Mouse (Mus musculus) right cerebral cortex, postnatal 25 days (tissue): ENCODE results near the gene Tmem19.

Experiments
- DNase-seq: peaks from one replicate; pipeline ENCODE4 v3.0.0; 2022

The Tmem19 gene

DNA sequence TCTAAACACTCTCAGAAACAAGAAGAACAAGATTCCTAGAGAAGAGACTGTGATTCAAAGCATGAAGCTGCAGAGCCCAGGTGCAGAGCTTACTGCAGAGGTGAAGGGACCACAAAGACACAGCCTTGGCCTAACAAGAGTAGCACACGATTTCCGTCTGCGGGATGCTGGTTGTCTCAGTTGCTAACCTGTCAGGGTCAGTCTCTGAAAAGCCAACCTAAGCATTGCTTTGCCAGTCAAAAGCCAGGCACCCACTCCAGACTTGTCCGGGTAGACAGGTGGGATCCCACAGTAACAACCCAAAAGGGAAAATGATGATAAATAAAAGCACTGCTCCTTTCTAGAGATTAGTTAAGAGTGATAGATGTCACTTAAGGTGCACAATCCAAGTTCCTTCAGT is 53.1 kb downstream of the Tmem19 start:
- no peak for DNase-seq

DNA sequence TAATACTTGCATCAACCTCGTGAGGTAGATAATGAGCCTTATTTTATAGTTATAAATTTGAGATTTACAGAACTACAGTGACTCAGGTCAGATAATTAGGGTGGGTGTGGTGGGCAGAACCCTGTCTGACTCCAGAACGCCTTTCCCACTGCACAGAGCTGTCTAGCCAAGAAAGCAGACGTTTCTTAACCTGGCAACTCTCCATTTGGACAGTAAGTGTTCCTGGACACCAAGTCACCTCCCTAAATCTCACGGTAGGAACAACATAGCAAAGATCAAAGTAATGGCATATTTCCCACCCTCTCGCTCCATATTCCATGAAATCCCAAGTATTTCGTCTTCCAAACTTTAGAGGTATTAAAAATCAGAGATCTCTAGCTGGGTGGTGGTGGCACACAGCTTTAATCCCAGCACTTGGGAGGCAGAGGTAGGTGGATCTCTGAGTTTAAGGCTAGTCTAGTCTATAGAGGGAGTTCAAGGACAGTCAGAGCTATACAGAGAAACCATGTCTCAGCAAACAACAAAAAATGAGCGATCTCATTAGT is 54.9 kb downstream of the Tmem19 start:
- DNase-seq = no peak

DNA sequence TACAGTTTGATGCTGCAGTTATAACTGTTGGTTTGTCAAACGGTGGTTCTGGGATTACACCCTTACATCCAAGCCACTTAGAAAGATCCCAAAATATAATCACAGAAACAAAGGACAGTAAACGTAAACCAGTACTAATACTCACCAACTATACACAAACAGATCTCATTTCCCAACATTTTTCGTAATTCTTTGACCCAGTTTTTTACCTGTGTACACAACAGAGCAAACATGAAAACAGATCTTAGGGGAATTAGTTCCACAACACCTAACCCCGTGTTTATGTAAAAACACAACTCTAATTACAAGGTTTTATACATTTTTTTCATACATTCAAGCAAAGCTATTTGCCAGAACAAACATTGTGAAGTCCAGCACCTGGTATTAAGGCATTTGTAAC is 63.6 kb downstream of the Tmem19 start:
- no peak for DNase-seq

DNA sequence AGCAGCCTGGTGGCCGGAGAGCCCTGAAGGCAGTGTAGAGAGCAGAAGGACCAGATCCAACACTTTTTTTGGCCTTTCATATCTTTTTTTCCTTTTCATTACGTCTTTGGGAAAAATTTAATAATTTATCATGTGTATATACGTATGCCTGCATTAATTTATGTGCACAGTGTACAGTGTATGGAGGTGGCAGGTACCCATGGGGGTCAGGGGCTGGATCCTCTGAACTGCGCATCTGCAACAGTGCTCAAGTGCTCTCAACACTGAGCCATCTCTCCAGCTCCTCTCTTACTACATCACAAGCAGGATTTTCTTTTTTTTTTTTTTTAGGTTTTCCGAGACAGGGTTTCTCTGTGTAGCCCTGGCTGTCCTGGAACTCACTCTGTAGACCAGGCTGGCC is 64.7 kb downstream of the Tmem19 start:
- DNase-seq = no peak

DNA sequence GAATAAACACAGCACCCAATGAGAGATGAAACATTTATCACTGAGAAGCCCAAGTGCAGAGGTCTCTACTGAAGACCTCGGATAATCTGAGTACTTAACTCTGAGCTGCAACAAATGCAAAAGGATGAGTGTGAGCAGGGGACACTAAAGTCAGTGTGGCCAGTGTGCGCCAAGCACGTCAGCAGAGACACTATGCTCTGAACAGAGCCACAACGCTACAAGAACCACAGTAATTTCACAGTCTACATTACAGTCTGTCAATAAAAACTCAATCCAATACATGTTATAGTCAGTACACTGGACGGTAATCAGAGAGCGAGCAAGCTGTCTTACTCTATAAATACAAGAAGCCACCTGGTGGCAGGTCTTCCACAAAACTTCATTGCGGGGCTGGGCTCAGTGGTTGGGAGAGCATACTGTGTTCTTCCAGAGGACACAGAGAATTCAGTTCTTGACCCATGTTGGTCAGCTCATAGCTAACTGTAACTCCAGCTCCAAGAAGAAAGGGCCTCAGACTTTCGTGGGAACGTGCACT is 65.8 kb downstream of the Tmem19 start:
- DNase-seq = no peak

DNA sequence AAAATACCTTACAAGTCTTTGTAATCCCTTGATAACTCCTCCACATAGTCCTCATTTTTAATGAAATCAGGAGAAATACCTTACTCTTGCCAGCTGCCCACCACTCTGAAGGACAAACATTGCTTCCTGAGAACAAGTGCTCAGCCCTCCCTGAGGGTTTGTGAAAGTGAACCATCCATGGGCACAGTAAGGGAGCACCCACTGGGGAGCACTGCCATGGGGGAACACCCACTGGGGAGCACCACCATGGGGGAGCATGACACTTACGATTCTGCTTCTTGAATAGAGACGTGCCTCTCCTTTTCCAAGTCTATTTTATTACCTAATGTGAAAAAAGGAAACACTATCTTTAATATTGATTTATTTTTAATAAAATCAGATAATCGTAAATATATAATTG is 67.1 kb downstream of the Tmem19 start:
- DNase-seq = no peak

DNA sequence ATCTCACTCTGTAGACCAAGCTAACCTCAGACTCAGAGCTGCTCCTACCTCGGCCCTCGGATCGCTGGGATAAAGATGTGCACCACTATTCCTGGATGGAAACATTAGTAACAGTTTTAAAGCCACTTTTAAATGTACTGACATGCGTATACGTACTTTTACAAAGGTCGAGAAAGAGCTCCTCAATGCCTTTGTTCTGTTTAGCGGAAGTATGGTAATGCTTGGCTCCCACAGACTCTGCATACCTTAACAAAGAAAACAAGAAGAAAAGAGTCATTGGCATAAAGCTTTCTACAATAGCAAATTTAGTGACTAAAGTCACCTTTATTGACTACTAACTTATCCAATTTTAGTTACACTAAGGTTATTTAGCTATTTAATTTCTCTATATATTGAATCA is 67.6 kb downstream of the Tmem19 start:
- DNase-seq = no peak

DNA sequence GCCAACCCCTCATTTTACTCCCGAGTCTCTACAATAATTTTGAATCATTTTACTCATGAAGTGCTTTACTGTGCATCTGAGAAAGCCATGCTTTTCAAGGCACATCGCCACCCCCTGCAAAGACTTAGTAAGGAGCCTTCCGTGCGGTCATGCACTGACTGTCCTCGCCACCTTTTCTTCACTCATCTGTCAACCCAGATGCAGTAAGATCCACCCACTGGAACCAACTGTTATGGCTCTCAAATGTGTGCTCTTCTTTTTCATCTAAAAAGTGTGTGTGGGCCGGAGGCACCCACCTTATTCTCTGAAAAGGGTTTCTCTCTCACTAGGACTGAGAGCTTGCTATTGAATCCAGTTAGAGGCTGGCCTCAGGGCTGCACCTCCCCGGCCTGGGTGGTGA is 68.4 kb downstream of the Tmem19 start:
- DNase-seq = no peak

DNA sequence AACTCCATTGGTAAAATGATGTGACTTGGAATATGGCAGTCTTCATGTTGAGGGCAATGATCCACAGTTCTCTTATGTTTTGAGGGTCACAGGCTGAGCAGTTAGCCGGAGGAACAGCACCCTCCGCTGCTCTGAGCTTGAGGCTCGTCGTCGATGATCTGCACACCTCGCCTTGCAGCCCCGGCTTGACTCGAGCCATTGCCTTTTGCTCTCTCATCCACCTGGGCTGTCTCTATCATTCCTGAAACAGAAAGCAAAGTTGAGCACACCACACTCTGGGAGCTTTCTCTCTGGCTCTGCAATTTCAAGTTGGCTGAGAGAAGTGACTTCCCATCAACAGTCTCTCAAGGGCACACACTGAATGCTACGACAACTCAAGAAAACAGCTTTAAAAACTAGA is 71.6 kb downstream of the Tmem19 start:
- DNase-seq = no peak
